Mouse (Mus musculus) liver, postnatal 0 days (tissue): Measurements from ENCODE around the gene Fbn1.

Source experiments
- CTCF ChIP-seq: sonication (generic); IDR thresholded peaks from 2 replicates; pipeline ENCODE4 v1.5.1; 2016; ENCODE audit warnings: antibody characterized with exemption, low read depth
- EP300 ChIP-seq: IDR thresholded peaks from 2 replicates; pipeline ENCODE4 v1.6.1; 2016; ENCODE audit warnings: antibody characterized with exemption, low read depth, mild to moderate bottlenecking

DNA sequence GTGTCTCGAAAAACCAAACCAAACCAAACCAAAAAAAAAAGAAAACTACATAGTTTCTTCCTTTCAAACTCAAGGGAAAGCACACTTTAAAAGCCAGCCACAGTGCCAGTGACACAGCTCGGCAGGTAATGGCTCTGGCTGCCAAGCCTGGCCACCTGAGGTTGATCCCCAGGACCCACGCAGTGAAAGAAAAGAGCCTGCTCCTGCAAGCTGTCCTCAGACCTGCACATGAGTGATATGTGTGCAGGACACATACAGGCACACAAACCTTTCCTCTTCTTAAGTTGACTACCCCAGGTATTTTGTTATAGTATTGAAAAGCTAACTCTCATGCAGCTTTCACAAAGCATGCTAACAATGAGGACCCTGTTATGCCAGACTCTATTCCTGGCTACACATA lies 107.7 kb downstream of the Fbn1 start:
- TF ChIP-seq CTCF (no peak), EP300 (no peak)
